Mouse (Mus musculus): ENCODE measurements around the gene Sp2. TPM values are rescaled to one million over a fixed set of nuclear protein-coding genes. Genes with fewer than 3 reads are reported as not detected.

Sp2 gene
- polyA plus RNA-seq, 1 experiment from 2014 or later, result 10.6 TPM

GRCm38 (mm10) chr11:96928088-96928487 is 54.7 kb downstream of the Sp2 start, which contains the start of gene Prr15l:
Gene Prr15l, plus strand, starts transcription at chr11:96928104.
- Histone ChIP-seq H3K4me3 (ENCODE audit: low read depth, low read length) (peak within 1 kb of the TSS; percentile 43; the same call in 1 of the 2 replicates), H3K4me2 (replicated peaks; ENCODE audit: low read depth, low read length) (peak within 1 kb of the TSS; percentile 56), H3K27me3 (replicated peaks; ENCODE audit: insufficient read depth, low read length) (no peaks in the 10 kb centered on the region), H3K4me1 (ENCODE audit: insufficient read depth, low read depth, low read length) (no peaks in the 10 kb centered on the region), H3K9ac (replicated peaks; ENCODE audit: low read depth) (no peak within 1 kb of the TSS), H3K36me3 (ENCODE audit: insufficient read depth, low read length) (no peaks in the 10 kb centered on the region), H3K9me3 (ENCODE audit: low read length) (no peaks in the 10 kb centered on the region), H3K27ac (ENCODE audit: low read length) (peak within 1 kb of the TSS; percentile 92)
- WGBS, result 21% methylated on average over 2 of the region's 2 CpGs
- DNase-seq (ENCODE audit: low spot score) (no peak), ATAC-seq (no peak)
- no peak for TF ChIP-seq EP300 (IDR thresholded peaks at IDR 0.05)
- TF ChIP-seq CTCF (IDR thresholded peaks at IDR 0.05), result no peak

GRCm38 (mm10) chr11:96926587-96926986 is 56.2 kb downstream of the Sp2 start:
- Histone ChIP-seq H3K4me1 (ENCODE audit: insufficient read depth, low read depth, low read length) (no peaks in the 10 kb centered on the region), H3K27me3 (replicated peaks; ENCODE audit: insufficient read depth, low read length) (no peaks in the 10 kb centered on the region), H3K9me3 (ENCODE audit: low read length) (no peaks in the 10 kb centered on the region), H3K27ac (ENCODE audit: low read length) (no peak overlapping the region), H3K9ac (replicated peaks; ENCODE audit: low read depth) (no peak overlapping the region), H3K36me3 (ENCODE audit: insufficient read depth, low read length) (no peaks in the 10 kb centered on the region), H3K4me3 (ENCODE audit: low read depth, low read length) (no peak overlapping the region), H3K4me2 (replicated peaks; ENCODE audit: low read depth, low read length) (no peak overlapping the region)
- WGBS, result 72% methylated on average over 5 of the region's 5 CpGs
- TF ChIP-seq EP300 (IDR thresholded peaks at IDR 0.05) (no peak), CTCF (IDR thresholded peaks at IDR 0.05) (no peak)
- no peak for DNase-seq (ENCODE audit: low spot score)
- no peak for ATAC-seq

- 77% methylated on average over 12 of the region's 12 CpGs for WGBS
- TF ChIP-seq CTCF (IDR thresholded peaks at IDR 0.05) (no peak), EP300 (IDR thresholded peaks at IDR 0.05) (no peak)
- Histone ChIP-seq H3K36me3 (ENCODE audit: insufficient read depth, low read length) (no peaks in the 10 kb centered on the region), H3K27ac (ENCODE audit: low read length) (no peak overlapping the region), H3K4me1 (ENCODE audit: insufficient read depth, low read depth, low read length) (no peaks in the 10 kb centered on the region), H3K4me2 (replicated peaks; ENCODE audit: low read depth, low read length) (no peak overlapping the region), H3K9me3 (ENCODE audit: low read length) (no peaks in the 10 kb centered on the region), H3K4me3 (ENCODE audit: low read depth, low read length) (no peak overlapping the region), H3K27me3 (replicated peaks; ENCODE audit: insufficient read depth, low read length) (no peaks in the 10 kb centered on the region), H3K9ac (replicated peaks; ENCODE audit: low read depth) (no peak overlapping the region)
- DNase-seq (ENCODE audit: low spot score) (no peak), ATAC-seq (no peak)
These were observed 57.1 kb downstream of the Sp2 start for GRCm38 (mm10) chr11:96925469-96926148.

GRCm38 (mm10) chr11:96924861-96925260 is 57.9 kb downstream of the Sp2 start:
- TF ChIP-seq CTCF (IDR thresholded peaks at IDR 0.05) (no peak), EP300 (IDR thresholded peaks at IDR 0.05) (no peak)
- Histone ChIP-seq H3K36me3 (ENCODE audit: insufficient read depth, low read length) (no peaks in the 10 kb centered on the region), H3K27ac (ENCODE audit: low read length) (no peak overlapping the region), H3K27me3 (replicated peaks; ENCODE audit: insufficient read depth, low read length) (no peaks in the 10 kb centered on the region), H3K4me2 (replicated peaks; ENCODE audit: low read depth, low read length) (no peak overlapping the region), H3K4me1 (ENCODE audit: insufficient read depth, low read depth, low read length) (no peaks in the 10 kb centered on the region), H3K9me3 (ENCODE audit: low read length) (no peaks in the 10 kb centered on the region), H3K4me3 (ENCODE audit: low read depth, low read length) (no peak overlapping the region), H3K9ac (replicated peaks; ENCODE audit: low read depth) (no peak overlapping the region)
- no peak for DNase-seq (ENCODE audit: low spot score)
- WGBS, result 77% methylated on average over 11 of the region's 11 CpGs
- ATAC-seq, result no peak

GRCm38 (mm10) chr11:96919003-96919402 is 63.8 kb downstream of the Sp2 start:
- Histone ChIP-seq H3K27ac (ENCODE audit: low read length) (no peak overlapping the region), H3K4me1 (ENCODE audit: insufficient read depth, low read depth, low read length) (0 out of 2 replicates have a peak, but pooled peaks cover 8% of the 10 kb centered on the region), H3K36me3 (ENCODE audit: insufficient read depth, low read length) (no peaks in the 10 kb centered on the region), H3K9me3 (ENCODE audit: low read length) (no peaks in the 10 kb centered on the region), H3K9ac (replicated peaks; ENCODE audit: low read depth) (no peak overlapping the region), H3K4me2 (replicated peaks; ENCODE audit: low read depth, low read length) (no peak overlapping the region), H3K27me3 (replicated peaks; ENCODE audit: insufficient read depth, low read length) (no peaks in the 10 kb centered on the region), H3K4me3 (ENCODE audit: low read depth, low read length) (no peak overlapping the region)
- ATAC-seq, result no peak
- 36% methylated on average over 6 of the region's 6 CpGs for WGBS
- DNase-seq (ENCODE audit: low spot score), result peak; percentile 62
- TF ChIP-seq EP300 (IDR thresholded peaks at IDR 0.05), result peak; percentile 60
- no peak for TF ChIP-seq CTCF (IDR thresholded peaks at IDR 0.05)

- Histone ChIP-seq H3K27me3 (replicated peaks; ENCODE audit: insufficient read depth, low read length) (no peaks in the 10 kb centered on the region), H3K9ac (replicated peaks; ENCODE audit: low read depth) (no peak overlapping the region), H3K27ac (ENCODE audit: low read length) (no peak overlapping the region), H3K4me1 (ENCODE audit: insufficient read depth, low read depth, low read length) (0 out of 2 replicates have a peak, but pooled peaks cover 8% of the 10 kb centered on the region), H3K4me3 (ENCODE audit: low read depth, low read length) (no peak overlapping the region), H3K9me3 (ENCODE audit: low read length) (no peaks in the 10 kb centered on the region), H3K4me2 (replicated peaks; ENCODE audit: low read depth, low read length) (no peak overlapping the region), H3K36me3 (ENCODE audit: insufficient read depth, low read length) (no peaks in the 10 kb centered on the region)
- DNase-seq (ENCODE audit: low spot score) (no peak), ATAC-seq (no peak)
- no peak for TF ChIP-seq EP300 (IDR thresholded peaks at IDR 0.05)
- TF ChIP-seq CTCF (IDR thresholded peaks at IDR 0.05), result no peak
- WGBS, result 87% methylated on average over 6 of the region's 6 CpGs
These were observed 65.3 kb downstream of the Sp2 start for GRCm38 (mm10) chr11:96917415-96917814.

Data from lung, postnatal 0 days (tissue).